Mouse (Mus musculus) brain, embryonic 14.5 days (tissue): ENCODE measurements around the gene Hbq1b.

Experiments used
- CTCF ChIP-seq: fragments of 200-500 bp; IDR thresholded peaks from 2 replicates; pipeline ENCODE4 v1.5.1; 2012; ENCODE audit warnings: inconsistent platforms, mild to moderate bottlenecking, moderate library complexity, borderline replicate concordance; ENCODE audit not compliant: insufficient read depth, insufficient read length; ENCODE audit errors: extremely low read depth
- POLR2A ChIP-seq: fragments of 200-500 bp; IDR thresholded peaks from 2 replicates; pipeline ENCODE4 v1.6.1; 2012; ENCODE audit warnings: mild to moderate bottlenecking, inconsistent platforms, borderline replicate concordance; ENCODE audit not compliant: poor library complexity, insufficient read depth, insufficient read length, severe bottlenecking; ENCODE audit errors: extremely low read depth

DNA sequence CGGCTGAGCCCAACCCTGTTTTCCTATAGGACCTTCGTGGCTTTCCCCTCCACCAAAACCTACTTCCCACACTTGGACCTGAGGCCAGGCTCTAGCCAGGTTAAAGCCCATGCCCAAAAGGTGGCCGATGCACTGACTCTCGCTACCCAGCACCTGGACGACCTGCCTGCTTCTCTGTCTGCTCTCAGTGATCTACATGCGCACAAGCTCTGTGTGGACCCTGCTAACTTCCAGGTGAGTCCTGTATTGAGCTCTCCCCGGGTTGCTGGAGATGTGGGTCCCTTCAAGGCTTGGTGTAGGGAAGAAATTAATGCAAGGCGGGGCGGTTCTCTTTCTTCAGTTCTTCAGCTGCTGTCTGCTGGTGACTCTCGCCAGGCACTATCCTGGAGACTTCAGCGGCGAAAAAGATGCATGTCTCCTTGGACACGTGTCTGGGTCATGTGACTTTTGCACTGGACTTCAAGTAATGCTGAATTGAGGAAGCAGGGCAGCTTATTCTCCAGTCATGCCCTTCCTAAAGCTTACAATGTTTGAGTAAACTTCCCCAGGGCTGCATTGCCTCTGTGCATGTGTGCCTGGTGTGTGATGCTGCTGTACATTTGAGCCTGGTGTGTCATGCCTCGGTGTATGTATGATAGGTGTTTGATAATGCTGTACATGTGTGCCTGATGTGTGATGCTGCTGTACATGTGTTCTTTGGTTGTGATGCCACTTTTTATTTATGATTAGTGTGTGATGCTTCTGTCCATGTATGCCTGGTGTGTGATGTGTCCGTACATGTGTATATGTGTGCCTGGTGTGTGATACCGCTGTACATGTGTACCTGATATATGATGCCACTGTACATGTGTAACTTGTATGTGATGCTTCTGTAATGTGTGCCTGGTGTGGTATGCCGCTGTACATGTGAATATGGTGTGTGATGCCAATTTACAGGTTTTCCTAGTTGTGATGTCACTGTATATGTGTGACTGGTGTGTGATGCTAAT is 13.8 kb downstream of the Hbq1b start:
- TF ChIP-seq CTCF, result no peak
- no peak for TF ChIP-seq POLR2A
